Mouse (Mus musculus): ENCODE results near the gene Txn2.
"Not testable (repeated sequence)": the region's sequence is repeated elsewhere in the genome, so short reads cannot be mapped to it uniquely, and the experiment has no call there.

Gene Txn2

GRCm38 (mm10) chr15:77876716-77877115 lies 52.1 kb downstream of the Txn2 start:
- no peak for DNase-seq (ENCODE audit: low spot score)

- DNase-seq (ENCODE audit: low spot score), result no peak
Measured at GRCm38 (mm10) chr15:77875953-77876352, 52.9 kb downstream of the Txn2 start.

- DNase-seq (ENCODE audit: low spot score), result no peak
Measured at GRCm38 (mm10) chr15:77874807-77875206, 54.0 kb downstream of the Txn2 start.

GRCm38 (mm10) chr15:77874310-77874709 lies 54.5 kb downstream of the Txn2 start:
- DNase-seq (ENCODE audit: low spot score), result no peak

GRCm38 (mm10) chr15:77873564-77873963 lies 55.2 kb downstream of the Txn2 start:
- peak; percentile 68 for DNase-seq (ENCODE audit: low spot score)

- no peak for DNase-seq (ENCODE audit: low spot score)
Measured at GRCm38 (mm10) chr15:77872996-77873395, 55.8 kb downstream of the Txn2 start.

- no peak for DNase-seq (ENCODE audit: low spot score)
Measured at GRCm38 (mm10) chr15:77868340-77868739, 60.5 kb downstream of the Txn2 start.

GRCm38 (mm10) chr15:77867231-77867968 lies 61.4 kb downstream of the Txn2 start:
- DNase-seq (ENCODE audit: low spot score), result not testable (repeated sequence)

- peak; percentile 86 for DNase-seq (ENCODE audit: low spot score)
Measured at GRCm38 (mm10) chr15:77866583-77867220, 62.1 kb downstream of the Txn2 start.
